Mouse (Mus musculus): ENCODE results near the gene Ciita.

- TF ChIP-seq CTCF (IDR thresholded peaks at IDR 0.05; ENCODE audit: control insufficient read depth, insufficient read depth, insufficient replicate concordance, low read depth, low read length) (no peak), POLR2A (IDR thresholded peaks at IDR 0.05; ENCODE audit: control insufficient read depth, low read depth, low read length) (no peak)
Measured at GRCm38 (mm10) chr16:10448931-10449330, 30.9 kb upstream of the Ciita start.
